Mouse (Mus musculus) midbrain, embryonic 15.5 days (tissue): ENCODE results near the gene Smpdl3b. TPM values are rescaled to one million over a fixed set of nuclear protein-coding genes. Genes with fewer than 3 reads are reported as not detected.
A peak's percentile ranks its signal among the peaks of the same experiment; 100 is the strongest.
"Not testable (repeated sequence)": the region's sequence is repeated elsewhere in the genome, so short reads cannot be mapped to it uniquely, and the experiment has no call there.

Source experiments
- ATAC-seq: fragments of 200-750 bp; cut with Nextera tagmentation; replicated peaks from 2 replicates; pipeline ENCODE4 v1.8.0; 2017; ENCODE audit warnings: moderate TSS enrichment
- H3K27ac ChIP-seq: fragments of 300-500 bp; sonication (generic); 2 replicates; pipeline ENCODE4 v1.5.1; 2015; ENCODE audit warnings: mild to moderate bottlenecking, inconsistent platforms
- H3K27me3 ChIP-seq: fragments of 300-500 bp; sonication (generic); replicated peaks from 2 replicates; pipeline ENCODE4 v1.6.1; 2015; ENCODE audit warnings: inconsistent platforms
- H3K36me3 ChIP-seq: fragments of 300-500 bp; sonication (generic); replicated peaks from 2 replicates; pipeline ENCODE4 v1.6.1; 2015; ENCODE audit warnings: inconsistent platforms
- H3K4me1 ChIP-seq: fragments of 300-500 bp; sonication (generic); 2 replicates; pipeline ENCODE4 v1.6.1; 2015; ENCODE audit warnings: inconsistent platforms
- H3K4me2 ChIP-seq: fragments of 300-500 bp; sonication (generic); 2 replicates; pipeline ENCODE4 v1.6.1; 2015; ENCODE audit warnings: inconsistent platforms, mild to moderate bottlenecking, moderate library complexity
- H3K4me3 ChIP-seq: fragments of 300-500 bp; sonication (generic); 2 replicates; pipeline ENCODE4 v1.5.1; 2015; ENCODE audit warnings: mild to moderate bottlenecking, inconsistent platforms
- H3K9ac ChIP-seq: fragments of 300-500 bp; sonication (generic); 2 replicates; pipeline ENCODE4 v1.6.1; 2015; ENCODE audit warnings: mild to moderate bottlenecking, inconsistent platforms
- H3K9me3 ChIP-seq: fragments of 300-500 bp; sonication (generic); 2 replicates; pipeline ENCODE4 v1.6.1; 2016; ENCODE audit warnings: inconsistent platforms
- WGBS: fragments of 180-500 bp; shearing (Covaris S2); methylation state at CpG from one replicate; pipeline ENCODE4 v1.1.7; 2015; ENCODE audit warnings: mixed read lengths; 5-methylcytosine and 5-hydroxymethylcytosine counted together
- polyA plus RNA-seq: library from polyadenylated mRNA; unstranded; fragments of >200 nt; fragmentation: Nextera tagmentation; extraction: Ambion mirVana; gene quantifications from 2 replicates; pipeline ENCODE4 v1.2.1, GENCODE M21; 2015

The Smpdl3b gene
- 0.79 and 1.0 TPM in 2 replicates for polyA plus RNA-seq

GRCm38 (mm10) chr4:132756974-132757373 lies at the start of gene Smpdl3b:
Gene Smpdl3b (minus strand): TSS chr4:132757252.
- Histone ChIP-seq H3K9me3 (no peaks in the 10 kb centered on the region), H3K36me3 (no peaks in the 10 kb centered on the region), H3K9ac (peak within 1 kb of the TSS; percentile 37), H3K4me2 (peak within 1 kb of the TSS; percentile 71), H3K27ac (no peak within 1 kb of the TSS), H3K4me1 (peaks cover 9% of the 10 kb centered on the region), H3K27me3 (peaks cover 15% of the 10 kb centered on the region), H3K4me3 (peak within 1 kb of the TSS; percentile 37)
- ATAC-seq, result no peak
- under 1% methylated on average over 22 of the region's 22 CpGs for WGBS

- Histone ChIP-seq H3K4me1 (no peaks in the 10 kb centered on the region), H3K4me2 (no peak overlapping the region), H3K27ac (no peak overlapping the region), H3K36me3 (no peaks in the 10 kb centered on the region), H3K4me3 (no peak overlapping the region), H3K27me3 (no peaks in the 10 kb centered on the region), H3K9me3 (no peaks in the 10 kb centered on the region), H3K9ac (no peak overlapping the region)
- WGBS, result 93% methylated on average over 7 of the region's 7 CpGs
- ATAC-seq, result no peak
Measured at GRCm38 (mm10) chr4:132806620-132807191, 49.7 kb upstream of the Smpdl3b start.

GRCm38 (mm10) chr4:132805599-132806197 lies 48.6 kb upstream of the Smpdl3b start:
- Histone ChIP-seq H3K36me3 (no peaks in the 10 kb centered on the region), H3K4me1 (no peaks in the 10 kb centered on the region), H3K27me3 (no peaks in the 10 kb centered on the region), H3K9ac (no peak overlapping the region), H3K4me3 (no peak overlapping the region), H3K4me2 (no peak overlapping the region), H3K27ac (no peak overlapping the region), H3K9me3 (no peaks in the 10 kb centered on the region)
- WGBS, result 88% methylated on average over 12 of the region's 12 CpGs
- ATAC-seq, result no peak

- Histone ChIP-seq H3K4me1 (no peaks in the 10 kb centered on the region), H3K4me3 (no peak overlapping the region), H3K9ac (no peak overlapping the region), H3K4me2 (no peak overlapping the region), H3K27ac (no peak overlapping the region), H3K27me3 (no peaks in the 10 kb centered on the region), H3K9me3 (no peaks in the 10 kb centered on the region), H3K36me3 (no peaks in the 10 kb centered on the region)
- ATAC-seq, result no peak
- 86% methylated on average over 5 of the region's 5 CpGs for WGBS
Measured at GRCm38 (mm10) chr4:132805146-132805545, 48.1 kb upstream of the Smpdl3b start.

- Histone ChIP-seq H3K27me3 (no peaks in the 10 kb centered on the region), H3K9ac (no peak overlapping the region), H3K36me3 (no peaks in the 10 kb centered on the region), H3K4me1 (no peaks in the 10 kb centered on the region), H3K27ac (no peak overlapping the region), H3K9me3 (no peaks in the 10 kb centered on the region), H3K4me2 (no peak overlapping the region), H3K4me3 (no peak overlapping the region)
- 91% methylated on average over 6 of the region's 6 CpGs for WGBS
- no peak for ATAC-seq
Measured at GRCm38 (mm10) chr4:132804331-132804730, 47.3 kb upstream of the Smpdl3b start.

GRCm38 (mm10) chr4:132803876-132804275 lies 46.8 kb upstream of the Smpdl3b start:
- ATAC-seq, result no peak
- Histone ChIP-seq H3K9me3 (no peaks in the 10 kb centered on the region), H3K27ac (no peak overlapping the region), H3K4me3 (no peak overlapping the region), H3K27me3 (no peaks in the 10 kb centered on the region), H3K9ac (no peak overlapping the region), H3K4me2 (no peak overlapping the region), H3K4me1 (no peaks in the 10 kb centered on the region), H3K36me3 (no peaks in the 10 kb centered on the region)
- 95% methylated on average over 7 of the region's 7 CpGs for WGBS

GRCm38 (mm10) chr4:132803212-132803611 lies 46.2 kb upstream of the Smpdl3b start:
- Histone ChIP-seq H3K9me3 (no peaks in the 10 kb centered on the region), H3K4me1 (no peaks in the 10 kb centered on the region), H3K4me3 (no peak overlapping the region), H3K36me3 (no peaks in the 10 kb centered on the region), H3K4me2 (no peak overlapping the region), H3K9ac (no peak overlapping the region), H3K27ac (no peak overlapping the region), H3K27me3 (no peaks in the 10 kb centered on the region)
- no peak for ATAC-seq
- 92% methylated on average over 5 of the region's 5 CpGs for WGBS

- Histone ChIP-seq H3K27ac (no peak overlapping the region), H3K36me3 (no peaks in the 10 kb centered on the region), H3K4me3 (no peak overlapping the region), H3K4me2 (no peak overlapping the region), H3K27me3 (no peaks in the 10 kb centered on the region), H3K9me3 (no peaks in the 10 kb centered on the region), H3K9ac (no peak overlapping the region), H3K4me1 (no peaks in the 10 kb centered on the region)
- WGBS, result 71% methylated on average over 16 of the region's 16 CpGs
- ATAC-seq, result no peak
Measured at GRCm38 (mm10) chr4:132802171-132802637, 45.2 kb upstream of the Smpdl3b start.

GRCm38 (mm10) chr4:132801176-132802077 lies 44.4 kb upstream of the Smpdl3b start:
- H3K27me3 ChIP-seq, result no peaks in the 10 kb centered on the region
- no peaks in the 10 kb centered on the region for H3K4me1 ChIP-seq
- H3K36me3 ChIP-seq, result no peaks in the 10 kb centered on the region
- H3K4me2 ChIP-seq, result no peak overlapping the region
- no peak overlapping the region for H3K9ac ChIP-seq
- 87% methylated on average over 18 of the region's 18 CpGs for WGBS
- no peaks in the 10 kb centered on the region for H3K9me3 ChIP-seq
- no peak overlapping the region for H3K27ac ChIP-seq
- ATAC-seq, result no peak
- H3K4me3 ChIP-seq, result no peak overlapping the region

GRCm38 (mm10) chr4:132799845-132800244 lies 42.8 kb upstream of the Smpdl3b start:
- no peak overlapping the region for H3K4me3 ChIP-seq
- 92% methylated on average over 4 of the region's 4 CpGs for WGBS
- no peak overlapping the region for H3K4me2 ChIP-seq
- no peak overlapping the region for H3K27ac ChIP-seq
- H3K9me3 ChIP-seq, result no peaks in the 10 kb centered on the region
- H3K4me1 ChIP-seq, result peaks cover 5% of the 10 kb centered on the region
- ATAC-seq, result no peak
- peaks cover 7% of the 10 kb centered on the region; the same call in 1 of the 2 replicates for H3K27me3 ChIP-seq
- no peak overlapping the region for H3K9ac ChIP-seq
- H3K36me3 ChIP-seq, result no peaks in the 10 kb centered on the region

- H3K9me3 ChIP-seq, ATAC-seq, H3K27me3 ChIP-seq, H3K4me2 ChIP-seq, H3K4me3 ChIP-seq, H3K36me3 ChIP-seq, H3K9ac ChIP-seq, H3K4me1 ChIP-seq, H3K27ac ChIP-seq: not testable (repeated sequence)
- 83% methylated on average over 3 of the region's 3 CpGs for WGBS
Measured at GRCm38 (mm10) chr4:132798666-132799065, 41.6 kb upstream of the Smpdl3b start.

GRCm38 (mm10) chr4:132798028-132798427 lies 41.0 kb upstream of the Smpdl3b start:
- Histone ChIP-seq H3K4me1 (peaks cover 5% of the 10 kb centered on the region), H3K9ac (no peak overlapping the region), H3K4me3 (no peak overlapping the region), H3K4me2 (no peak overlapping the region), H3K9me3 (no peaks in the 10 kb centered on the region), H3K36me3 (no peaks in the 10 kb centered on the region), H3K27me3 (peaks cover 9% of the 10 kb centered on the region; the same call in 1 of the 2 replicates), H3K27ac (no peak overlapping the region)
- 81% methylated on average over 4 of the region's 4 CpGs for WGBS
- no peak for ATAC-seq
